Mouse (Mus musculus): ENCODE results near the gene Mpi. TPM values are rescaled to one million over a fixed set of nuclear protein-coding genes. Genes with fewer than 3 reads are reported as not detected.

Gene Mpi
- polyA plus RNA-seq (2015; fragmentation: Nextera tagmentation; extraction: Ambion mirVana) = 81.2 and 82.9 TPM in 2 replicates

DNA sequence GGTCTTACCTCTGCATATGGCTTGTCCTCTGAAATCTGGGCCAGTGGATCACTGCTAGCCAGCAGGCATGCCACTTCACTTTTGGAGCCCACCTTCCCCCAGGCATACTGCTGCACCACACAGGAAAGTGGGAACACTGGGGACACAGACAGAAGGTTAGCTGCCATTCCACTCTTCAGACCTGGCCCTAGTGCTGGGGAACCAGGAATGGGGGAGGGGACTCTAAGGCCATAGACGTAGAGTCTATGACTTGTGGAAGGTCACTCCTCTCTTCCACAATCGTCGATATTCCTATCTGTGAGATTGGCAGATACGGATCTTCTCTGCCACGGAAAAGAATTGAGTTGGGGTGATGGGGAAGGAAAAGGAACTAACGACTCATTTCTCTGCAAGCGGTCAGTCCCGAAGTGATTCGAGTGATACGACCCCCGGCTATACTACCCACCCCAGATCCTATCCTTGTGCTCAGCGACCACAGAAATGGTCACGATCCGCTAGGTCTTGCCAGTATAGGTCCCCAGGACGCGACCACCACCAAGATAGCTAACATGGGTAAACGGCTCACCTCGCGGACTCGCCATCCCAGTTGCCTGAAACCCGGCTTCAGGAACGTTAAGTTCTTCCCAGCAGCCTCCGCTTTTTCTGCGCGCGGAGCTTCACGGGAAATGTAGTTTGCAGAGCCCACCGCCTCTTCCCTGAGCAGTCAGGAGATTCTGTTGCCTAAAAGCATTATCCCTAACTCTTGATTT lies at the start of gene Mpi:
Gene Mpi (minus strand): TSS at position 625 of the 749 bp plus-strand sequence.
- Histone ChIP-seq H3K9me3 (no peaks in the 10 kb centered on the region), H3K36me3 (replicated peaks) (peaks cover 5% of the 10 kb centered on the region; the same call in 1 of the 2 replicates), H3K4me2 (peak within 1 kb of the TSS; percentile 85), H3K9ac (peak within 1 kb of the TSS; percentile 53), H3K27ac (peak within 1 kb of the TSS; percentile 34; the same call in 1 of the 2 replicates), H3K4me3 (peak within 1 kb of the TSS; percentile 64), H3K4me1 (peaks cover 11% of the 10 kb centered on the region), H3K27me3 (replicated peaks) (no peaks in the 10 kb centered on the region)
- 1% methylated on average over 28 of the region's 28 CpGs for WGBS
- ATAC-seq (replicated peaks) = peak; percentile 79

DNA sequence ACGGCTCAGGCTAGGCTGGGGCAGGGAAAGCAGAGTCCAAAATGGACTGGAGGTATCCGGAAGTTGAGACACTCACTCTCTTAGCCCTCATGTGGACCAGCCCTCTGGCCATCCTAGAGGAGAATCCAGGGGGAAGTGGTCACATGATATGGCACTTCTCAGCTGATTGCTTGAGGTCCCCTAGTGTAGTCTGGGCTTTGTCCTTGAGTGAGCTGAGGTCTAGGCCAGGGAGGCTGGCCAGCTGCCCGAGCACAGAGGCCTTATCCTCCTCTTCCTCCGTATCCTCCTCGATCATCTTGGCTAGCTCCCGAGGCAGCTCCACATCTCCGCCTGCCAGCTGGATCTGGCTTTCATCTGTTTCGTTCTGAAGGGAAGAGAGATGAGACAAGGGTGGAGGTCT lies 49.5 kb upstream of the Mpi start:
- WGBS = 76% methylated on average over 8 of the region's 8 CpGs
- ATAC-seq (replicated peaks) = no peak
- H3K4me1 ChIP-seq = peaks cover 32% of the 10 kb centered on the region
- H3K9me3 ChIP-seq = no peaks in the 10 kb centered on the region
- H3K4me2 ChIP-seq = no peak overlapping the region
- H3K36me3 ChIP-seq (replicated peaks) = no peaks in the 10 kb centered on the region
- H3K27me3 ChIP-seq (replicated peaks) = peaks cover 7% of the 10 kb centered on the region; the same call in 1 of the 2 replicates
- H3K4me3 ChIP-seq = no peak overlapping the region
- H3K9ac ChIP-seq = no peak overlapping the region
- H3K27ac ChIP-seq = no peak overlapping the region

- H3K4me3 ChIP-seq = no peak overlapping the region
- H3K4me2 ChIP-seq = no peak overlapping the region
- H3K4me1 ChIP-seq = peaks cover 29% of the 10 kb centered on the region
- no peaks in the 10 kb centered on the region; the same call in 1 of the 2 replicates for H3K27me3 ChIP-seq (replicated peaks)
- H3K9ac ChIP-seq = no peak overlapping the region
- ATAC-seq (replicated peaks) = no peak
- WGBS = 56% methylated on average over 2 of the region's 2 CpGs
- no peaks in the 10 kb centered on the region; the same call in 1 of the 2 replicates for H3K36me3 ChIP-seq (replicated peaks)
- H3K27ac ChIP-seq = no peak overlapping the region
- H3K9me3 ChIP-seq = no peaks in the 10 kb centered on the region
These were observed 48.8 kb upstream of the Mpi start for GRCm38 (mm10) chr9:57601353-57601706.

- WGBS = 10% methylated on average over 3 of the region's 3 CpGs
- Histone ChIP-seq H3K36me3 (replicated peaks) (no peaks in the 10 kb centered on the region; the same call in 1 of the 2 replicates), H3K9ac (no peak overlapping the region), H3K27ac (no peak overlapping the region), H3K4me3 (no peak overlapping the region), H3K9me3 (no peaks in the 10 kb centered on the region), H3K4me2 (no peak overlapping the region), H3K27me3 (replicated peaks) (no peaks in the 10 kb centered on the region; the same call in 1 of the 2 replicates), H3K4me1 (peaks cover 23% of the 10 kb centered on the region)
- ATAC-seq (replicated peaks) = no peak
These were observed 48.2 kb upstream of the Mpi start for GRCm38 (mm10) chr9:57600620-57601352.

DNA sequence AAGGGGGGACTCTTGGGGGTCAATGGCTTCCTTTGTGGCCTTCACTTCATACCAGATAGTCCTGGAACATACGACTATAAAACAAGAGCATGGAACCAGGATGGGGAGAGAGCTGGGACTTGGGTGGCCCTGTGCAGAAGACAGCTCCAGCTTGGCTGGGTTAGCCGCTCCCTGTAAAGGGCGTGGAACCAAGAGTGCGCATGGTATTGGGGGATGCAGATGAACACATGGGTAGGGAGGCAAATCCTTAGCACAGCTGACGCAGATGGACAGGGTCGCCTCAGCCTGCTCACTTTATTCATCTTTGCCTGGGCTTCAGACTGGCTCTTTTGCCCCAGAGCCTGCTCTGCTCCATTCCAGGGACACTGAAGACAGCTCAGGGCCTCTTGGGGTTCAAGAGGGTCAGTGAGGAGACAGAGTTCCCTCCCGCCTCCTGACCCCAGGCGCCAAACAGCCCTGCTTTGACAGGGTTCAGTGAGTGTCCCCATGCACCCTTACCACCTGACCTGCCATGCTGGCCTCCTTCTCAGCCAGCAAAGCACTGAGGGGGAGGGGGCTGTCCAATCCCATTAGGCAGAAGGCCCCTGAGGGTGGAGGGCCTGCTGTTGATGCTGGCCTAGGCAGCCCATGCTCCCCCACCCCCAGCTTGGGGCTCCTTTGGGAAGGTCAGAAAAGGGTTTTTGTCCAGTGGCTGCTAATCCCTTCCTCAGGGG lies 46.4 kb upstream of the Mpi start:
- 32% methylated on average over 8 of the region's 8 CpGs for WGBS
- no peak overlapping the region for H3K4me3 ChIP-seq
- no peak overlapping the region for H3K4me2 ChIP-seq
- no peak overlapping the region for H3K27ac ChIP-seq
- H3K4me1 ChIP-seq = peaks cover 17% of the 10 kb centered on the region
- H3K36me3 ChIP-seq (replicated peaks) = peaks cover 7% of the 10 kb centered on the region
- H3K9me3 ChIP-seq = no peaks in the 10 kb centered on the region
- no peaks in the 10 kb centered on the region for H3K27me3 ChIP-seq (replicated peaks)
- peak; percentile 40; the same call in 1 of the 2 replicates for ATAC-seq (replicated peaks)
- no peak overlapping the region for H3K9ac ChIP-seq

DNA sequence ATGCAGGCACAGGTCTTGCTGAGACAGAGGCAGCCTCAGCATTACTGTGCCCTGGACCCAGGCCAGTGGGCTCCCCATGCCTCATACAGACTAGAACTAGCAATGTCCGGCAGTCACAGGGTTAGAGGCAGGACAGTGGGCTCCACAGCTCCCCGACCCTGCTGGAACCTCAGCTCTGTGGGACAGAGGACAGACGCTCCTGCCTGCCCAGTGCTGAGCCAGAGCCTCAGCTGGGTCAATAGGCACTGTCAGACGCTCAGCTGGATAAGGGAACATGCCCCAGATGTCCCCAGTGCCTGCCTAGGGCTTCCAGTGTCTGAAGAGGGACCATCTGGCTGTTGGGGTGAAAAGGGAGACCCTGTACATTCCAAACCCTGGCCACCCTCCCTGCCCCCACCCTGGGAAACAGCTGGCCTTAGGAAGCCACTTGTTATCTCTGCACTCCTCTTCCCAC lies 45.4 kb upstream of the Mpi start:
- Histone ChIP-seq H3K9me3 (no peaks in the 10 kb centered on the region), H3K27ac (no peak overlapping the region), H3K4me1 (peaks cover 17% of the 10 kb centered on the region), H3K9ac (no peak overlapping the region), H3K27me3 (replicated peaks) (no peaks in the 10 kb centered on the region), H3K4me2 (no peak overlapping the region), H3K4me3 (no peak overlapping the region), H3K36me3 (replicated peaks) (peaks cover 15% of the 10 kb centered on the region)
- ATAC-seq (replicated peaks) = no peak
- 20% methylated on average over 4 of the region's 4 CpGs for WGBS

- Histone ChIP-seq H3K27me3 (replicated peaks) (no peaks in the 10 kb centered on the region), H3K27ac (no peak overlapping the region), H3K4me2 (no peak overlapping the region), H3K4me1 (peaks cover 17% of the 10 kb centered on the region), H3K4me3 (no peak overlapping the region), H3K36me3 (replicated peaks) (peaks cover 15% of the 10 kb centered on the region), H3K9ac (no peak overlapping the region), H3K9me3 (no peaks in the 10 kb centered on the region)
- no peak for ATAC-seq (replicated peaks)
- WGBS = 85% methylated on average over 8 of the region's 8 CpGs
These were observed 44.7 kb upstream of the Mpi start for GRCm38 (mm10) chr9:57597265-57597664.

DNA sequence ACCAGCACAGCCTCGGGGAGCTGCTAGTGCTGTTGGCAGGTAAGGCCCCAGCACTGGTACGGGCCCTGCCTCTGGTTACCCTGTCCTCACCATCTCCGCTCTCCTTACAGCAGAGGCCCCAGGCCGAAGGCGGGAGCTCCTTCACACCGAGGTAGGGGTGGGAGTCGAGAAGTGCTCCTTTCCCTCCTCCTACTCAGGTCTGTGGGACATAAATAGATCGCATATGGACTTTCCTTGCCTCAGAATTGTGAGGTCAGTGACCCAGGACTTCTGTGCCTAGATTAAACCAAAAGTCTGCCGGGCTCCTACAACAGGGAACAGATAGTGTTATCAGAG lies 41.6 kb upstream of the Mpi start:
- Histone ChIP-seq H3K4me1 (peaks cover 16% of the 10 kb centered on the region), H3K36me3 (replicated peaks) (peaks cover 15% of the 10 kb centered on the region), H3K27me3 (replicated peaks) (no peaks in the 10 kb centered on the region), H3K4me2 (no peak overlapping the region), H3K4me3 (no peak overlapping the region), H3K9me3 (no peaks in the 10 kb centered on the region), H3K9ac (no peak overlapping the region), H3K27ac (no peak overlapping the region)
- no peak for ATAC-seq (replicated peaks)
- 73% methylated on average over 9 of the region's 9 CpGs for WGBS

DNA sequence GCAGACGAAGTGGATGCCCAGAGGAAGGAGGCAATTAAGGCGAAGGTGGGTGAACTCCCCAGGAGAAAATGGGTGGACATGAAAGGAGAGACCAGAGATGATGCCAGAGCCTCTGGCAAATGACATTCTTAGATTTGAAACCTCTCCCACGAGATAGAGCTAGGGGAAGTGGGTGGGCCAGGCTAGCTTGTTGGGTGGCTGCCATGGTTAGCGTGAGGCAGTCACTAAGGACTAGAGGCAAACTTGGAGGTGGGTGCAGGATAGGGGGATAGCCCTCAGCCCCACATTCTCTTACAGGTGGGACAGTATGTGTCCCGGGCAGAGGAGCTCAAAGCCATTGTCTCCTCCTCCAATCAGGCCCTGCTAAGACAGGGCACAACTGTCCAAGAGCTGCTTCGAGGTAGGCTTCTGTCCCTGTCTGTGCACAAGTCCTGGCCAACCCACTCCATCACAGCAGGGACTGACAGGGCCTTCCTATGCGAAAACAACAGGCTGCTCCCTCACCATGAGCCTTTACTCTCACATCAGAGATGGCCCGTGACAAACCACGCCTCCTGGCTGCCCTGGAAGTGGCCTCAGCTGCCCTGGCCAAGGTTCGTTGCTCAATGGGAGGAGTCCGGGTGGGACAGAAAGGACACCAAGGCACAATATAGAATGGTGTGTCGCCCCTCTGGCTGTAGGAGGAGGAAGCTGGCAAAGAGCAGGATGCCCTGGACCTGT lies 41.1 kb upstream of the Mpi start:
- H3K27me3 ChIP-seq (replicated peaks) = no peaks in the 10 kb centered on the region
- WGBS = 43% methylated on average over 12 of the region's 12 CpGs

DNA sequence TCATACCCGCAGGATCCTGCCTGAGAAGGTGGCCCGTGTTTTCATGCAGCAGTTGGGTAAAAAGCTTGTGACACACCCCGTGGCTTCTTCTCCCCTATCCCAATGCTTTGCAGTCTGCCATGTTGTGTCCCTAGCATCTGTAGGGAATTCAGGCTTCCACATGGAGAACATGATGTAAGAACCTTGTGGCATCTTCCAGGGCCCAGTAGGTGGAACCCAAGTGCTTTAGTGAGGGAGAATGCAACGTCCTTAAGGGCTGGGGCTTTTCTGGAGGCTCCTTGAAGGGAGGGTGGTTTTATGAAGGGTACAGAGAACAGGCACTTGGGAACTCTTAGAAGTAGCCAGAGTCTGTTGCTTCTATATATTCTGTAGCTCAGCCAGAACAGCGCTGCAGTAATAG lies 38.2 kb upstream of the Mpi start:
- no peak overlapping the region for H3K27ac ChIP-seq
- peaks cover 15% of the 10 kb centered on the region for H3K36me3 ChIP-seq (replicated peaks)
- WGBS = 37% methylated on average over 5 of the region's 5 CpGs
- H3K4me2 ChIP-seq = peak overlapping the region; percentile 73; the same call in 1 of the 2 replicates
- no peaks in the 10 kb centered on the region for H3K27me3 ChIP-seq (replicated peaks)
- no peaks in the 10 kb centered on the region for H3K9me3 ChIP-seq
- H3K9ac ChIP-seq = no peak overlapping the region
- no peak for ATAC-seq (replicated peaks)
- peaks cover 15% of the 10 kb centered on the region for H3K4me1 ChIP-seq
- no peak overlapping the region for H3K4me3 ChIP-seq

More for the DNA sequence above, 41.1 kb upstream of the Mpi start:
- Histone ChIP-seq H3K27ac (no peak overlapping the region), H3K36me3 (replicated peaks) (peaks cover 15% of the 10 kb centered on the region), H3K9ac (no peak overlapping the region), H3K4me3 (no peak overlapping the region), H3K4me1 (peaks cover 16% of the 10 kb centered on the region), H3K9me3 (no peaks in the 10 kb centered on the region), H3K4me2 (no peak overlapping the region)
- no peak for ATAC-seq (replicated peaks)

GRCm38 (mm10) chr9:57589224-57590126 lies 36.9 kb upstream of the Mpi start, which contains the start of gene Ulk3:
Gene Ulk3 (plus strand): TSS chr9:57589452.
- Histone ChIP-seq H3K4me1 (peaks cover 15% of the 10 kb centered on the region), H3K9me3 (no peaks in the 10 kb centered on the region), H3K9ac (peak within 1 kb of the TSS; percentile 71), H3K27me3 (replicated peaks) (no peaks in the 10 kb centered on the region), H3K36me3 (replicated peaks) (peaks cover 9% of the 10 kb centered on the region; the same call in 1 of the 2 replicates), H3K4me2 (peak within 1 kb of the TSS; percentile 73), H3K27ac (peak within 1 kb of the TSS; percentile 73), H3K4me3 (peak within 1 kb of the TSS; percentile 54)
- ATAC-seq (replicated peaks) = peak; percentile 90
- WGBS = under 1% methylated on average over 58 of the region's 58 CpGs

Measured in midbrain, embryonic 15.5 days (tissue).